Mouse (Mus musculus): Measurements from ENCODE around the gene Nebl. TPM values are rescaled to one million over a fixed set of nuclear protein-coding genes. Genes with fewer than 3 reads are reported as not detected.

Gene Nebl
- polyA plus RNA-seq, 1 experiment from 2014 or later: 19.5 TPM

- 38% methylated on average over 10 of the region's 10 CpGs for WGBS
Observed at GRCm38 (mm10) chr2:17669953-17670352, 61.3 kb downstream of the Nebl start.

GRCm38 (mm10) chr2:17669000-17669399 is 62.3 kb downstream of the Nebl start:
- H3K27me3 ChIP-seq: no peaks in the 10 kb centered on the region
- H3K4me2 ChIP-seq (replicated peaks): no peak overlapping the region
- H3K27ac ChIP-seq (replicated peaks): no peak overlapping the region
- H3K36me3 ChIP-seq: no peaks in the 10 kb centered on the region
- no peak overlapping the region for H3K4me3 ChIP-seq (replicated peaks)
- ATAC-seq (ENCODE audit: insufficient number of reproducible peaks, low FRiP score, low TSS enrichment, low read depth): no peak
- H3K9me3 ChIP-seq (replicated peaks): no peaks in the 10 kb centered on the region
- 31% methylated on average over 2 of the region's 2 CpGs for WGBS
- H3K4me1 ChIP-seq: no peaks in the 10 kb centered on the region
- no peak overlapping the region for H3K9ac ChIP-seq

More at GRCm38 (mm10) chr2:17669953-17670352, 61.3 kb downstream of the Nebl start:
- Histone ChIP-seq H3K9ac (no peak overlapping the region), H3K36me3 (no peaks in the 10 kb centered on the region), H3K9me3 (replicated peaks) (no peaks in the 10 kb centered on the region), H3K27ac (replicated peaks) (no peak overlapping the region), H3K4me2 (replicated peaks) (no peak overlapping the region), H3K4me3 (replicated peaks) (no peak overlapping the region), H3K4me1 (no peaks in the 10 kb centered on the region), H3K27me3 (no peaks in the 10 kb centered on the region)
- no peak for ATAC-seq (ENCODE audit: insufficient number of reproducible peaks, low FRiP score, low TSS enrichment, low read depth)

- Histone ChIP-seq H3K4me3 (replicated peaks) (no peak overlapping the region), H3K9me3 (replicated peaks) (no peaks in the 10 kb centered on the region), H3K27ac (replicated peaks) (no peak overlapping the region), H3K9ac (no peak overlapping the region), H3K27me3 (no peaks in the 10 kb centered on the region), H3K4me2 (replicated peaks) (no peak overlapping the region), H3K4me1 (no peaks in the 10 kb centered on the region; the same call in 1 of the 2 replicates), H3K36me3 (no peaks in the 10 kb centered on the region)
- 46% methylated on average over 5 of the region's 5 CpGs for WGBS
- no peak for ATAC-seq (ENCODE audit: insufficient number of reproducible peaks, low FRiP score, low TSS enrichment, low read depth)
Observed at GRCm38 (mm10) chr2:17658176-17658575, 73.1 kb downstream of the Nebl start.

- Histone ChIP-seq H3K36me3 (no peaks in the 10 kb centered on the region), H3K27ac (replicated peaks) (no peak overlapping the region), H3K9me3 (replicated peaks) (no peaks in the 10 kb centered on the region), H3K9ac (no peak overlapping the region), H3K4me3 (replicated peaks) (no peak overlapping the region), H3K27me3 (no peaks in the 10 kb centered on the region), H3K4me1 (peaks cover 10% of the 10 kb centered on the region; the same call in 1 of the 2 replicates), H3K4me2 (replicated peaks) (no peak overlapping the region)
- no peak for ATAC-seq (ENCODE audit: insufficient number of reproducible peaks, low FRiP score, low TSS enrichment, low read depth)
- WGBS: 71% methylated on average over 10 of the region's 10 CpGs
Observed at GRCm38 (mm10) chr2:17650147-17650834, 81.0 kb downstream of the Nebl start.

GRCm38 (mm10) chr2:17649728-17650127 is 81.5 kb downstream of the Nebl start:
- Histone ChIP-seq H3K9ac (no peak overlapping the region), H3K36me3 (no peaks in the 10 kb centered on the region), H3K4me3 (replicated peaks) (no peak overlapping the region), H3K27ac (replicated peaks) (no peak overlapping the region), H3K27me3 (no peaks in the 10 kb centered on the region), H3K4me1 (peaks cover 11% of the 10 kb centered on the region; the same call in 1 of the 2 replicates), H3K9me3 (replicated peaks) (no peaks in the 10 kb centered on the region), H3K4me2 (replicated peaks) (no peak overlapping the region)
- no peak for ATAC-seq (ENCODE audit: insufficient number of reproducible peaks, low FRiP score, low TSS enrichment, low read depth)
- 46% methylated on average over 3 of the region's 3 CpGs for WGBS

- no peak for ATAC-seq (ENCODE audit: insufficient number of reproducible peaks, low FRiP score, low TSS enrichment, low read depth)
- Histone ChIP-seq H3K9ac (no peak overlapping the region), H3K4me1 (peaks cover 9% of the 10 kb centered on the region; the same call in 1 of the 2 replicates), H3K36me3 (no peaks in the 10 kb centered on the region), H3K9me3 (replicated peaks) (no peaks in the 10 kb centered on the region), H3K4me3 (replicated peaks) (no peak overlapping the region), H3K27ac (replicated peaks) (no peak overlapping the region), H3K27me3 (no peaks in the 10 kb centered on the region), H3K4me2 (replicated peaks) (no peak overlapping the region)
- WGBS: 27% methylated on average over 3 of the region's 3 CpGs
Observed at GRCm38 (mm10) chr2:17644282-17645262, 86.7 kb downstream of the Nebl start.

- Histone ChIP-seq H3K27ac (replicated peaks) (no peak overlapping the region), H3K36me3 (no peaks in the 10 kb centered on the region), H3K9ac (no peak overlapping the region), H3K4me3 (replicated peaks) (no peak overlapping the region), H3K9me3 (replicated peaks) (no peaks in the 10 kb centered on the region), H3K4me1 (peaks cover 5% of the 10 kb centered on the region; the same call in 1 of the 2 replicates), H3K4me2 (replicated peaks) (no peak overlapping the region), H3K27me3 (no peaks in the 10 kb centered on the region)
- 57% methylated on average over 7 of the region's 7 CpGs for WGBS
- ATAC-seq (ENCODE audit: insufficient number of reproducible peaks, low FRiP score, low TSS enrichment, low read depth): no peak
Observed at GRCm38 (mm10) chr2:17643869-17644268, 87.4 kb downstream of the Nebl start.

- 88% methylated on average over 7 of the region's 7 CpGs for WGBS
- H3K27me3 ChIP-seq: no peaks in the 10 kb centered on the region
- no peak for ATAC-seq (ENCODE audit: insufficient number of reproducible peaks, low FRiP score, low TSS enrichment, low read depth)
- no peak overlapping the region for H3K4me3 ChIP-seq (replicated peaks)
- H3K36me3 ChIP-seq: no peaks in the 10 kb centered on the region
- H3K9ac ChIP-seq: no peak overlapping the region
- 0 out of 2 replicates have a peak, but pooled peaks cover 5% of the 10 kb centered on the region for H3K4me1 ChIP-seq
- H3K27ac ChIP-seq (replicated peaks): no peak overlapping the region
- H3K4me2 ChIP-seq (replicated peaks): no peak overlapping the region
- no peaks in the 10 kb centered on the region for H3K9me3 ChIP-seq (replicated peaks)
Observed at GRCm38 (mm10) chr2:17642770-17643169, 88.5 kb downstream of the Nebl start.

- Histone ChIP-seq H3K9me3 (replicated peaks) (no peaks in the 10 kb centered on the region), H3K4me2 (replicated peaks) (no peak overlapping the region), H3K9ac (no peak overlapping the region), H3K27ac (replicated peaks) (no peak overlapping the region), H3K4me1 (0 out of 2 replicates have a peak, but pooled peaks cover 5% of the 10 kb centered on the region), H3K36me3 (no peaks in the 10 kb centered on the region), H3K4me3 (replicated peaks) (no peak overlapping the region), H3K27me3 (no peaks in the 10 kb centered on the region)
- WGBS: 86% methylated on average over 4 of the region's 4 CpGs
- ATAC-seq (ENCODE audit: insufficient number of reproducible peaks, low FRiP score, low TSS enrichment, low read depth): no peak
Observed at GRCm38 (mm10) chr2:17640861-17641260, 90.4 kb downstream of the Nebl start.

- H3K4me3 ChIP-seq (replicated peaks): no peak overlapping the region
- no peaks in the 10 kb centered on the region for H3K4me1 ChIP-seq
- H3K27ac ChIP-seq (replicated peaks): no peak overlapping the region
- no peaks in the 10 kb centered on the region for H3K36me3 ChIP-seq
- no peak overlapping the region for H3K9ac ChIP-seq
- no peaks in the 10 kb centered on the region for H3K27me3 ChIP-seq
- WGBS: 19% methylated on average over 5 of the region's 5 CpGs
- H3K4me2 ChIP-seq (replicated peaks): no peak overlapping the region
- no peak for ATAC-seq (ENCODE audit: insufficient number of reproducible peaks, low FRiP score, low TSS enrichment, low read depth)
- no peaks in the 10 kb centered on the region for H3K9me3 ChIP-seq (replicated peaks)
Observed at GRCm38 (mm10) chr2:17638631-17639030, 92.6 kb downstream of the Nebl start.

GRCm38 (mm10) chr2:17623931-17624330 is 107.3 kb downstream of the Nebl start:
- no peak for ATAC-seq (ENCODE audit: insufficient number of reproducible peaks, low FRiP score, low TSS enrichment, low read depth)
- no peak overlapping the region for H3K4me3 ChIP-seq (replicated peaks)
- H3K27me3 ChIP-seq: no peaks in the 10 kb centered on the region
- no peaks in the 10 kb centered on the region for H3K9me3 ChIP-seq (replicated peaks)
- WGBS: 45% methylated on average over 3 of the region's 3 CpGs
- no peaks in the 10 kb centered on the region for H3K4me1 ChIP-seq
- H3K36me3 ChIP-seq: no peaks in the 10 kb centered on the region
- no peak overlapping the region for H3K9ac ChIP-seq
- no peak overlapping the region for H3K27ac ChIP-seq (replicated peaks)
- H3K4me2 ChIP-seq (replicated peaks): no peak overlapping the region

All from embryonic facial prominence, embryonic 15.5 days (tissue).